23 mouse cellular contexts compared by ENCODE assay signal in the genomic region with DNA sequence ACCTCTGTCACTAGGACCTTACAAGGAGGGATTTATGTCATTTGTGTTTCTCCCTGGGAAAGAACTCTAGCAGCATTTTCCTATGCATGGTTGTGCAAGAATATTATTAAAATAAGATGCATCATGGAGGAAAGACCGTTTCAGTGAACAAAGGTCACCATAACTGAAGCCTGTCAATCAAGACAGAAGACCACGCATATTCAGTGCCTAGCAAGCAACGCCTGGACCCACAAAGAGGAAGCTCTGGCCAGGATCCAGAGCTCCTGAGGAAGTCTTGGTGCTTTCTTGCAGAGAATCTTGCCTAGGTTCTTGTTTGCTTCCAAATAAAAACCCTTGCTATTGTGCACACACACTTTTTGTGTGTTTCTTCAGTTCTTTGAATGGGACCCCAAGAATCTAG.
DNase-seq lines count a peak whose midpoint lies in the region; ATAC-seq and TF ChIP-seq lines count a peak whose summit lies in the region.
"Had no signal": no experiment of that assay in that cellular context is flagged by ENCODE, and none has a peak within 500 bp of the region (broad histone marks: within the 10 kb centered on the region; RNA-seq: fewer than 3 reads in every experiment).

No protein-coding gene starts in this region.

- TF ChIP-seq CTCF in liver, adult 2 months (IDR thresholded peaks at IDR 0.05; ENCODE audit: low read depth, low read length): no peak
- TF ChIP-seq CTCF in liver, postnatal 0 days (IDR thresholded peaks at IDR 0.05; ENCODE audit: low read depth): no peak

- no peaks in the 10 kb centered on the region for H3K79me2 ChIP-seq in liver, adult 2 months (ENCODE audit: control insufficient read depth, insufficient read depth, low read length)
- H3K79me2 ChIP-seq in macrophage (ENCODE audit: inconsistent target): no peaks in the 10 kb centered on the region

- TF ChIP-seq EP300 in liver, postnatal 0 days (IDR thresholded peaks at IDR 0.05; ENCODE audit: low read depth): no peak

- DNase-seq in liver, adult 2 months (ENCODE audit: extremely low read depth, low read depth, low spot score): peak; percentile 13
- DNase-seq in liver, postnatal 0 days: no peak
- DNase-seq in 416B (ENCODE audit: low read depth): peak; percentile 78
- peak; percentile 28 for DNase-seq in splenic B cell, adult 2 months (ENCODE audit: low read depth, low spot score)
- no peak for DNase-seq in gastrocnemius, adult 8-10 months (ENCODE audit: low spot score in 2 of 2)
- no peak for DNase-seq in hindbrain, embryonic 14.5 days (ENCODE audit: low spot score)
- DNase-seq: adrenal gland, postnatal 14 days; cerebellum, adult 2 months; cerebellum, postnatal 10 days; embryo, embryonic 11 days; gastrocnemius, postnatal 10 days; heart, adult 2 months; heart, postnatal 14 days had no signal

- no peaks in the 10 kb centered on the region for H3K36me3 ChIP-seq in liver, adult 2 months (ENCODE audit: control insufficient read depth, insufficient read depth, low read length)
- no peaks in the 10 kb centered on the region for H3K36me3 ChIP-seq in liver, postnatal 0 days (replicated peaks; ENCODE audit: insufficient read depth, low read length)
- no peaks in the 10 kb centered on the region for H3K36me3 ChIP-seq in macrophage (ENCODE audit: inconsistent target)
- H3K36me3 ChIP-seq in splenic B cell, adult 2 months (ENCODE audit: control insufficient read depth, insufficient read depth, low read length, poor library complexity, severe bottlenecking): no peaks in the 10 kb centered on the region
- no peaks in the 10 kb centered on the region for H3K36me3 ChIP-seq in hindbrain, embryonic 14.5 days (replicated peaks; ENCODE audit: control insufficient read depth, insufficient read depth)
- H3K36me3 ChIP-seq: embryonic facial prominence, embryonic 15.5 days; forebrain, embryonic 15.5 days; heart, embryonic 15.5 days had no signal

- no peak overlapping the region for H3K9ac ChIP-seq in liver, adult 2 months (ENCODE audit: low read depth, low read length)
- H3K9ac ChIP-seq in liver, postnatal 0 days (replicated peaks): no peak overlapping the region
- no peak overlapping the region for H3K9ac ChIP-seq in hindbrain, embryonic 14.5 days
- H3K9ac ChIP-seq: embryonic facial prominence, embryonic 15.5 days; forebrain, embryonic 15.5 days; heart, embryonic 15.5 days had no signal

- no peak for TF ChIP-seq POLR2A in liver, adult 2 months (IDR thresholded peaks at IDR 0.05; ENCODE audit: extremely low read depth, insufficient read depth, low read length)

- no peaks in the 10 kb centered on the region for H3K9me3 ChIP-seq in liver, postnatal 0 days (ENCODE audit: low read length)
- no peaks in the 10 kb centered on the region for H3K9me3 ChIP-seq in hindbrain, embryonic 14.5 days (ENCODE audit: control insufficient read depth, low read length)
- H3K9me3 ChIP-seq: embryonic facial prominence, embryonic 15.5 days; forebrain, embryonic 15.5 days; heart, embryonic 15.5 days had no signal

- 54% methylated on average over 3 of the region's 3 CpGs for WGBS in liver, adult 2 months
- WGBS in liver, postnatal 0 days (ENCODE audit: insufficient replicate concordance): 21% methylated on average over 3 of the region's 3 CpGs
- WGBS in macrophage (ENCODE audit: missing documents): 0% methylated on average over 3 of the region's 3 CpGs
- 48% methylated on average over 3 of the region's 3 CpGs for WGBS in hindbrain, embryonic 14.5 days

- no peaks in the 10 kb centered on the region; the same call in 1 of the 2 replicates for H3K27me3 ChIP-seq in liver, adult 2 months (ENCODE audit: control insufficient read depth, insufficient read depth, low read length)
- no peaks in the 10 kb centered on the region for H3K27me3 ChIP-seq in liver, postnatal 0 days (ENCODE audit: insufficient read depth, low read length)
- H3K27me3 ChIP-seq in splenic B cell, adult 2 months (ENCODE audit: control insufficient read depth, insufficient read depth, low read length, poor library complexity, severe bottlenecking): no peaks in the 10 kb centered on the region
- H3K27me3 ChIP-seq in hindbrain, embryonic 14.5 days (ENCODE audit: control insufficient read depth, insufficient read depth, low read length): no peaks in the 10 kb centered on the region
- H3K27me3 ChIP-seq: embryonic facial prominence, embryonic 15.5 days; forebrain, embryonic 15.5 days; heart, embryonic 15.5 days; Patski had no signal

- ATAC-seq in liver, postnatal 0 days: no peak
- no peak for ATAC-seq in hindbrain, embryonic 14.5 days (ENCODE audit: low FRiP score)
- ATAC-seq: activated CD4-positive, CD25-positive, alpha-beta regulatory T cell, adult 4 months; forebrain, embryonic 15.5 days; hindbrain, embryonic 16.5 days; inflammation-experienced regulatory T-cells, adult 6 months; Patski had no signal

- H3K27ac ChIP-seq in liver, adult 2 months (replicated peaks; ENCODE audit: insufficient read depth, low read depth, low read length): no peak overlapping the region
- H3K27ac ChIP-seq in liver, postnatal 0 days (ENCODE audit: low read depth): no peak overlapping the region
- H3K27ac ChIP-seq in macrophage: peak overlapping the region; percentile 61
- H3K27ac ChIP-seq in hindbrain, embryonic 14.5 days: no peak overlapping the region
- H3K27ac ChIP-seq: embryonic facial prominence, embryonic 15.5 days; forebrain, embryonic 15.5 days; heart, adult 2 months; heart, embryonic 15.5 days had no signal

- no peaks in the 10 kb centered on the region for H3K4me1 ChIP-seq in liver, adult 2 months (ENCODE audit: control insufficient read depth, insufficient read depth, low read length)
- no peaks in the 10 kb centered on the region; the same call in 1 of the 2 replicates for H3K4me1 ChIP-seq in liver, postnatal 0 days (ENCODE audit: insufficient read depth)
- H3K4me1 ChIP-seq in hindbrain, embryonic 14.5 days (replicated peaks; ENCODE audit: control insufficient read depth, insufficient read depth, low read length): no peaks in the 10 kb centered on the region
- H3K4me1 ChIP-seq: embryonic facial prominence, embryonic 15.5 days; forebrain, embryonic 15.5 days had no signal

- H3K4me3 ChIP-seq in liver, adult 2 months (ENCODE audit: insufficient read depth, low read depth, low read length): no peak overlapping the region
- no peak overlapping the region for H3K4me3 ChIP-seq in liver, postnatal 0 days (ENCODE audit: low read depth, low read length)
- H3K4me3 ChIP-seq in macrophage (ENCODE audit: inconsistent target): no peak overlapping the region
- no peak overlapping the region for H3K4me3 ChIP-seq in hindbrain, embryonic 14.5 days (replicated peaks; ENCODE audit: low read length)
- H3K4me3 ChIP-seq: embryonic facial prominence, embryonic 15.5 days; erythroblast, embryonic 14.5 days; forebrain, embryonic 15.5 days; heart, adult 2 months; heart, embryonic 15.5 days had no signal

- no peak overlapping the region for H3K4me2 ChIP-seq in liver, postnatal 0 days (ENCODE audit: low read depth, low read length)
- H3K4me2 ChIP-seq in hindbrain, embryonic 14.5 days (replicated peaks): no peak overlapping the region
- H3K4me2 ChIP-seq: embryonic facial prominence, embryonic 15.5 days; forebrain, embryonic 15.5 days; heart, embryonic 11.5 days; heart, embryonic 15.5 days had no signal

Comparison
In these comparisons a context has a peak if more than half of its experiments do, and no peak if none do; other contexts are left out.
1. DNase-seq: peak in liver, adult 2 months (single experiment), 416B (single experiment) and splenic B cell, adult 2 months (single experiment); none in liver, postnatal 0 days (single experiment), gastrocnemius, adult 8-10 months (0 of 2) and hindbrain, embryonic 14.5 days (single experiment).